Mouse (Mus musculus): ENCODE measurements around the gene Chmp6. TPM values are rescaled to one million over a fixed set of nuclear protein-coding genes. Genes with fewer than 3 reads are reported as not detected.
A peak's percentile ranks its signal among the peaks of the same experiment; 100 is the strongest.

Gene Chmp6
- polyA plus RNA-seq, 1 experiment from 2014 or later = 99.3 TPM

GRCm38 (mm10) chr11:119891601-119892215 lies 21.5 kb upstream of the Chmp6 start:
- no peaks in the 10 kb centered on the region for H3K4me1 ChIP-seq
- WGBS = 85% methylated on average over 7 of the region's 7 CpGs
- ATAC-seq (ENCODE audit: borderline replicate concordance, extremely low read depth, low FRiP score, low TSS enrichment) = no peak
- no peaks in the 10 kb centered on the region for H3K9me3 ChIP-seq
- H3K36me3 ChIP-seq = peaks cover 23% of the 10 kb centered on the region
- no peak overlapping the region for H3K4me3 ChIP-seq
- no peak overlapping the region for H3K27ac ChIP-seq
- no peak overlapping the region for H3K9ac ChIP-seq
- no peak overlapping the region for H3K4me2 ChIP-seq
- no peaks in the 10 kb centered on the region for H3K27me3 ChIP-seq

GRCm38 (mm10) chr11:119893667-119894236 lies 19.5 kb upstream of the Chmp6 start:
- no peaks in the 10 kb centered on the region for H3K9me3 ChIP-seq
- 82% methylated on average over 10 of the region's 10 CpGs for WGBS
- H3K4me2 ChIP-seq = no peak overlapping the region
- ATAC-seq (ENCODE audit: borderline replicate concordance, extremely low read depth, low FRiP score, low TSS enrichment) = no peak
- H3K27ac ChIP-seq = no peak overlapping the region
- H3K4me1 ChIP-seq = no peaks in the 10 kb centered on the region
- H3K36me3 ChIP-seq = peaks cover 32% of the 10 kb centered on the region
- H3K4me3 ChIP-seq = no peak overlapping the region
- no peaks in the 10 kb centered on the region for H3K27me3 ChIP-seq
- no peak overlapping the region for H3K9ac ChIP-seq

- 0 out of 2 replicates have a peak, but pooled peaks have one; percentile 50 for ATAC-seq (ENCODE audit: borderline replicate concordance, extremely low read depth, low FRiP score, low TSS enrichment)
- 46% methylated on average over 6 of the region's 6 CpGs for WGBS
- no peak overlapping the region for H3K4me2 ChIP-seq
These were observed 18.6 kb upstream of the Chmp6 start for GRCm38 (mm10) chr11:119894634-119895033.

GRCm38 (mm10) chr11:119897041-119897440 lies 16.2 kb upstream of the Chmp6 start:
- ATAC-seq (ENCODE audit: borderline replicate concordance, extremely low read depth, low FRiP score, low TSS enrichment) = no peak

More at GRCm38 (mm10) chr11:119894634-119895033, 18.6 kb upstream of the Chmp6 start:
- H3K9me3 ChIP-seq = no peaks in the 10 kb centered on the region
- peaks cover 34% of the 10 kb centered on the region for H3K36me3 ChIP-seq
- no peaks in the 10 kb centered on the region for H3K4me1 ChIP-seq
- H3K27me3 ChIP-seq = no peaks in the 10 kb centered on the region
- H3K4me3 ChIP-seq = no peak overlapping the region
- no peak overlapping the region for H3K27ac ChIP-seq
- H3K9ac ChIP-seq = no peak overlapping the region

DNA sequence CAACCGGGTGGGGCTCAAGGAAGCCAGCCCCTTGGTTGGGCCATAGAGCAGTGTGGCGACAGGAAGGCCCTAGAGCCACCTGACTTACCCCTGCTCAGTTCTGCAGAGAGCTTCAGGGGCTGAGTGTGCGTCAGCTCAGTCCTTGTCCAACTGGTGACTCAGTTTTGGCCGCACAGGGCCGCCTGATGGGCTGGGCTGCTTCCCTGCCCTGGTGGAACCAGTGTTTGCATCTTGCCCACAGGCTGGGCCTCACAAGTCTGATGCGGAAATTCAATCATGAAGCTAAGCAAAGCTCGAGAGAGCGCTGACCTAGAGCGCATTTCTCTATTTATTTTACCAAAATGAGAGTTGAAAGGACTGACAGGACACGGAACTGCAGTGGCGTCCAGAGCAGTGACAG lies 14.3 kb upstream of the Chmp6 start:
- Histone ChIP-seq H3K27ac (no peak overlapping the region), H3K36me3 (peaks cover 30% of the 10 kb centered on the region), H3K4me3 (no peak overlapping the region), H3K9ac (no peak overlapping the region), H3K4me2 (no peak overlapping the region), H3K9me3 (no peaks in the 10 kb centered on the region), H3K4me1 (no peaks in the 10 kb centered on the region), H3K27me3 (no peaks in the 10 kb centered on the region)
- no peak for ATAC-seq (ENCODE audit: borderline replicate concordance, extremely low read depth, low FRiP score, low TSS enrichment)
- 78% methylated on average over 11 of the region's 11 CpGs for WGBS

More at GRCm38 (mm10) chr11:119897041-119897440, 16.2 kb upstream of the Chmp6 start:
- Histone ChIP-seq H3K27me3 (no peaks in the 10 kb centered on the region), H3K36me3 (peaks cover 30% of the 10 kb centered on the region), H3K4me1 (no peaks in the 10 kb centered on the region), H3K9ac (no peak overlapping the region), H3K9me3 (no peaks in the 10 kb centered on the region), H3K4me3 (no peak overlapping the region), H3K27ac (no peak overlapping the region), H3K4me2 (no peak overlapping the region)
- WGBS = 88% methylated on average over 9 of the region's 9 CpGs

DNA sequence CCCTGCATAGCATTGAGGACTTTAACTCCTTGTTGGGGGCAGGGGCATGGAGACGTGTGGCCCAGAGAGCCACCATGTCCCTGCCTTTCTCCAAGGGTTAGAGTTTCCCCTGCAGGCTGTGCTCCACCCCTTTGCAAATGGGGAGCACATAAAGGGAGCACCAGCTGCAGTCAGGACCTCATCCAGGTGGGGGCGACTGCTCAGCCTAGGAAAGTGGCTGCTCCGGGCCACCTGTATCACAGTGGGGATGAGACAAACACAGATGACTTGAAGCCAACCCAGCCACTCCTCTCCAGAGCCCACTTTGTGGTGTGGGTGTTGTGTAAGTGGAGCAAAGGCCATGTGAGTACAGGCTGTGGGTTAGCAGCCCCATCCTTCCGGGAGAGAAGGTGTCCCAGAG lies 12.1 kb upstream of the Chmp6 start:
- no peaks in the 10 kb centered on the region for H3K9me3 ChIP-seq
- peaks cover 20% of the 10 kb centered on the region for H3K36me3 ChIP-seq
- no peak overlapping the region for H3K9ac ChIP-seq
- H3K4me3 ChIP-seq = no peak overlapping the region
- H3K4me1 ChIP-seq = peaks cover 4% of the 10 kb centered on the region; the same call in 1 of the 2 replicates
- H3K27me3 ChIP-seq = no peaks in the 10 kb centered on the region
- WGBS = 56% methylated on average over 4 of the region's 4 CpGs
- no peak overlapping the region for H3K27ac ChIP-seq
- ATAC-seq (ENCODE audit: borderline replicate concordance, extremely low read depth, low FRiP score, low TSS enrichment) = no peak
- H3K4me2 ChIP-seq = no peak overlapping the region

DNA sequence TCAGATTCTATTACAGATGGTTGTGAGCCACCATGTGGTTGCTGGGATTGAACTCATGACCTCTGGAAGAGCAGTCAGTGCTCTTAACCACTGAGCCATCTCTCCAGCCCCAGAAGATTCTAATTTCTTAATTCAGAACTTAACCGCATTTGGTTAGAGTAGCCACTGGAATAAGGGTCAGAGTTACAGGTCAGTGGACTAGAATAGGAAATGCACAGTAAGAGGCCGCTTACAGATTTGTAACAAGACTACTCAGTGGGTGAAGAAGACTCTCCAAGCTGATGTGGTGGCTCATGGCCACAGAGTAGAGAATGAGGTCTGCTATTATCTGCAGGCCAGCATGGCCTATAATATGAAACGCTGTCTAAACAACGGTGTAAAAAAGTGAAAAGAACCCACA lies 10.3 kb upstream of the Chmp6 start:
- no peaks in the 10 kb centered on the region for H3K9me3 ChIP-seq
- ATAC-seq (ENCODE audit: borderline replicate concordance, extremely low read depth, low FRiP score, low TSS enrichment) = no peak
- no peak overlapping the region for H3K27ac ChIP-seq
- no peak overlapping the region for H3K9ac ChIP-seq
- H3K4me3 ChIP-seq = no peak overlapping the region
- peaks cover 11% of the 10 kb centered on the region for H3K36me3 ChIP-seq
- 85% methylated on average over 4 of the region's 4 CpGs for WGBS
- H3K27me3 ChIP-seq = no peaks in the 10 kb centered on the region
- no peak overlapping the region for H3K4me2 ChIP-seq
- peaks cover 4% of the 10 kb centered on the region; the same call in 1 of the 2 replicates for H3K4me1 ChIP-seq

DNA sequence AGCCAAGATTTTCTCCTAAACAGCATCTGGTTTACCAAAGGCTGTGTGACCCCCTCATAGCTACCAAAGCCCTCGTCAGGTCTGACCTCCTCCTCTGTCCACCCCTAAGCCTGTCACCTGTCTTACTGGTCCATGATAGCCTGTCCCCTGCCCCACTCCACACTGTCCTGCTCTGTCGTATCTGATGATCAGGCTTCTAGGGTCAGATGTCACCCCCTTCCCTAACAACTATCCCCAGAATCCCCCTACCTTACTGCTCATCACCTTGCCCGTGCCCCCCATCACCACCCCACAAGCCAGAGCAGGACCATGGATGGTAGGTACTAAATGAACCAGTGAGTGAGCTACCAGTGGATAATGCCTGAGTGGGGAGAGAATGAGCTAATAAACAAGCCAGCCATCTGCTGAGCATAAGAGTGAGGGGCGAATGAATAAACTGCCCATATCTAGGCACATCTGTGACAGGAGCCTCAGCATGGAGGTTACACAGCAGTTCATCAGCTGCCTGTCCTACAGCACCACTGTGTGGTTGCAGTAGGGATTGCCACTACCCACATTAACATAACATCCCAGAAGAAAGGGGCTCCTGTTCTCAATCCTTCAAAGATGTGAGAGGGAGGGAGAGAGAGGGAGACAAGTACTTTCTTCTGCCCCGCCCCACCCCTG lies 8.5 kb upstream of the Chmp6 start:
- Histone ChIP-seq H3K36me3 (no peaks in the 10 kb centered on the region), H3K4me2 (no peak overlapping the region), H3K4me3 (no peak overlapping the region), H3K27ac (no peak overlapping the region), H3K27me3 (no peaks in the 10 kb centered on the region), H3K9me3 (no peaks in the 10 kb centered on the region), H3K4me1 (peaks cover 7% of the 10 kb centered on the region; the same call in 1 of the 2 replicates), H3K9ac (no peak overlapping the region)
- ATAC-seq (ENCODE audit: borderline replicate concordance, extremely low read depth, low FRiP score, low TSS enrichment) = peak; percentile 24; the same call in 1 of the 2 replicates
- WGBS = 30% methylated on average over 5 of the region's 5 CpGs

- Histone ChIP-seq H3K27me3 (no peaks in the 10 kb centered on the region), H3K9me3 (no peaks in the 10 kb centered on the region), H3K27ac (no peak overlapping the region), H3K9ac (no peak overlapping the region), H3K36me3 (no peaks in the 10 kb centered on the region), H3K4me3 (no peak overlapping the region), H3K4me1 (peaks cover 9% of the 10 kb centered on the region; the same call in 1 of the 2 replicates), H3K4me2 (no peak overlapping the region)
- no peak for ATAC-seq (ENCODE audit: borderline replicate concordance, extremely low read depth, low FRiP score, low TSS enrichment)
- WGBS = 73% methylated on average over 5 of the region's 5 CpGs
These were observed 7.4 kb upstream of the Chmp6 start for GRCm38 (mm10) chr11:119905794-119906193.

DNA sequence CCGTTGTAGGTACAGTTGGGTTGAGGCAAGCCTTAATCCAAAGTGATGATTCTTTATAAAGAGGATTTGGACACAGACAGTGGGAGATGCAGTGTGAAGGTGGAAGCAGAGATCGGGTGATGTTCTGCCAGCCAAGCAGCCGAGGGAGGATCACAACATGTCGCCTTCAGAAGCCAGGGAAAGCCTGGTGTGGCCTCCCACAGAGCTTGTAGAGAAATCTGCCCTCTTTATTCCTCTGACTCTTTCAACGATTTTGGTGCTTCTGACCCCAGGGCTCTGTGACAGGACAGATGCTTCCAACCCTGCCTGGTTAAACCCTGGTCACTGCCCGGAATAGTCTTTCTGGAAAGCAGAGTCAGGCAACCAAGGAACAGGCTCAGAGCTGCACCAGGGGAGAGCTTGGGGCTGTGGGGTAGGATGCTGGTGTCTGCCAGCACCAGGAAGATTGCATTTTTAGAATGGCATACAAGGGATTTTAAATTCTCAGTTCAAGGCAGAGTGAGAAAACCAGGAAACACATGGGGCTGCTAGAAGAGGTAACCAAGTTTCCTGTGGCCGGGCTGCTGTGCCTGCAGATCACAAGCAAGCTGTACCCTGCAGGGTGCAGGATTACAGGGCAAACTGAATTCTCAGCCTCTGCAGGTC lies 6.1 kb upstream of the Chmp6 start:
- whole genome bisulfite sequencing = 40% methylated on average over 7 of the region's 7 CpGs
- no peaks in the 10 kb centered on the region for H3K36me3 ChIP-seq
- no peak for ATAC-seq (ENCODE audit: borderline replicate concordance, extremely low read depth, low FRiP score, low TSS enrichment)
- H3K4me3 ChIP-seq = no peak overlapping the region
- H3K9ac ChIP-seq = no peak overlapping the region
- H3K27me3 ChIP-seq = no peaks in the 10 kb centered on the region
- peaks cover 9% of the 10 kb centered on the region; the same call in 1 of the 2 replicates for H3K4me1 ChIP-seq
- no peaks in the 10 kb centered on the region for H3K9me3 ChIP-seq
- H3K27ac ChIP-seq = no peak overlapping the region
- no peak overlapping the region for H3K4me2 ChIP-seq

DNA sequence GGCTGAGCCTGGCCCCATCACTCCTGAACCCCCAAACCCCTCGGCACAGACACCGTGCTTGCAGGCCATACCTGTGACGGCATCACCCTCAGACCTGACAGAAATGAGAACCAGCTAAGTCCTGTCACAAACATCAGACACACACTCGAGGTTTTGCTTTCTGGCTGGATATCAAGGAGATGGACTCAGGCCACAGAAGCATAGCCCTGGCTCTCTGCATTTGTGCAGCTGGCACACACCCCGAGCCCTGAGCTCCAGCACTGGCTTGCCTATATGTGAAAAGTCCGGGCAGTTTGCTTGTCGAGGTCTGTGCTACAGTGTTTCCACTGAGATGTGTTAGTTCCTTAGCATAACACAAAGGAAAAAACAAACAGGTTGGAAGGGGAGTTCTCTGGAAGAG lies 5.5 kb upstream of the Chmp6 start:
- Histone ChIP-seq H3K4me3 (no peak overlapping the region), H3K9me3 (no peaks in the 10 kb centered on the region), H3K27me3 (no peaks in the 10 kb centered on the region), H3K4me1 (peaks cover 13% of the 10 kb centered on the region), H3K4me2 (no peak overlapping the region), H3K27ac (no peak overlapping the region), H3K36me3 (no peaks in the 10 kb centered on the region), H3K9ac (no peak overlapping the region)
- no peak for ATAC-seq (ENCODE audit: borderline replicate concordance, extremely low read depth, low FRiP score, low TSS enrichment)
- WGBS = 39% methylated on average over 7 of the region's 7 CpGs

DNA sequence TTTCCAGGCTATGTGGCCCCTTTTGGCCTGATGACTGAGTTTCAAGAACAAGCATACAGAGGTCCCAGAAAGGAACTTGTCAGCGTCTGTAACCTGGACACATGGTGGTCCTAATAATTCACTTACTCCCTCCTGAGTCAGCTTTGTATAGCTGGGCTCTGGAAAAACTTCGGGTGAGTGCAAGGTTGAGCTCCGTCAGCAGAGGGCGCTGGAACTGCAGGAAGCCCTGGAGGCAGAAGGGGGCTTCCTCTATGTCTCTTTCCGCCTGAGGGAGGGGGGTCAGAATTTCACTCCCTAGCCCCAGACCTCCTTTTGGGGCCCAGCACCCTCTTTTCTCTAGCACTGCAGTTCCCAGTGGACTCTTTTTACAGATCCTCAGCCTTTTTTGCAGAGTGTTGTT lies 3.8 kb upstream of the Chmp6 start:
- Histone ChIP-seq H3K4me3 (no peak overlapping the region), H3K4me2 (peak overlapping the region; percentile 36), H3K27me3 (no peaks in the 10 kb centered on the region), H3K4me1 (peaks cover 22% of the 10 kb centered on the region), H3K27ac (no peak overlapping the region), H3K9me3 (no peaks in the 10 kb centered on the region), H3K9ac (no peak overlapping the region), H3K36me3 (no peaks in the 10 kb centered on the region)
- no peak for ATAC-seq (ENCODE audit: borderline replicate concordance, extremely low read depth, low FRiP score, low TSS enrichment)
- 2% methylated on average over 5 of the region's 5 CpGs for WGBS
